Mouse (Mus musculus) bone marrow macrophage, adult 2 months (primary cell): ENCODE results near the gene Eml6.

Experiments used
- CTCF ChIP-seq: IDR thresholded peaks from 2 replicates; pipeline ENCODE4 v1.5.1; 2012; ENCODE audit warnings: low read depth, mild to moderate bottlenecking, low read length, moderate library complexity
- POLR2A ChIP-seq: IDR thresholded peaks from 2 replicates; pipeline ENCODE4 v1.6.1; 2012; ENCODE audit warnings: mild to moderate bottlenecking, low read depth, low read length, borderline replicate concordance

GRCm38 (mm10) chr11:29778936-29779335 lies 246.9 kb downstream of the Eml6 start:
- TF ChIP-seq CTCF (no peak), POLR2A (no peak)
